Mouse (Mus musculus): ENCODE measurements around the gene 1700015F17Rik.

Gene 1700015F17Rik

GRCm38 (mm10) chr5:5423081-5423480 lies 55.9 kb downstream of the 1700015F17Rik start:
- no peak for DNase-seq

- DNase-seq, result no peak
Observed at GRCm38 (mm10) chr5:5421439-5421838, 57.5 kb downstream of the 1700015F17Rik start.

- DNase-seq, result peak; percentile 38 to 47
Observed at GRCm38 (mm10) chr5:5419992-5420455, 58.9 kb downstream of the 1700015F17Rik start, which contains the start of gene Cdk14. Gene Cdk14, minus strand, starts transcription at chr5:5420312.

GRCm38 (mm10) chr5:5419253-5419652 lies 59.7 kb downstream of the 1700015F17Rik start:
- no peak for DNase-seq

DNA sequence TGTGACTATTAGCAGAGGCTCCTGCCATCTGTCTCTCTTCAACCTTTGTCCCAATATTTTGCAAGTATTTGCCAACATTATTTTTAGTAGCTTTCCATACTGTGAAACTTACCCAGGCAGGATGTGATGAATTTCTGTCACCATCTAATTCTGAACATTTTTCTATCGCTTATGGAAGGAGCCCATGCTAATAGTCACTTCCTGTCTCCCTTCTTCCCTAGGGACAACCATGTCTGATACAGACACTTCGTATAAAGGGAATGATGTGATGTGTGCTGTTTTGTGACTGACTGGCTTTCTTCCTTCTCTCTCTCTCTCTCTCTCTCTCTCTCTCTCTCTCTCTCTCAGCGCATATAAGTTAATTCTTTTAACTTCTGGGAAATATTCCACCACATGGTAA lies 64.1 kb downstream of the 1700015F17Rik start:
- no peak for DNase-seq

DNA sequence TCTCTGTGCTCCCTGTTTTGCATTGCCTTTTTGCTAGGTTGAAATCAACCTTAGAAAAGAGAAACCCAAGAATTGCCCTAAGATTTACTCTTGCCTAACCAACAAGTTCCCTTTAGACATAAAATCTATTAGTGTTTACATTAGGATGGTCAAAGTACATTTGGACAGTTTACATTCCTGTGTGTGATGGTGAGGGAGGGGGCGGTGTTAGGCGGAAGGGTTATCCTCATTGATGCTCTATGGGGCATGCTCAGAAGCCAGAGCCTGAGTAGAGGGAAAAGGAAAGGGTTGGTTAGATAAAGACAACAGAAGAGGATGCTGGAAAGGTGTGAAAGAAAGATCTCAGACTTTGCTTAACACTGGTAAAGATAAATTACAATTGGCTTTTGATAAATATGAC lies 67.1 kb downstream of the 1700015F17Rik start:
- DNase-seq, result no peak

DNA sequence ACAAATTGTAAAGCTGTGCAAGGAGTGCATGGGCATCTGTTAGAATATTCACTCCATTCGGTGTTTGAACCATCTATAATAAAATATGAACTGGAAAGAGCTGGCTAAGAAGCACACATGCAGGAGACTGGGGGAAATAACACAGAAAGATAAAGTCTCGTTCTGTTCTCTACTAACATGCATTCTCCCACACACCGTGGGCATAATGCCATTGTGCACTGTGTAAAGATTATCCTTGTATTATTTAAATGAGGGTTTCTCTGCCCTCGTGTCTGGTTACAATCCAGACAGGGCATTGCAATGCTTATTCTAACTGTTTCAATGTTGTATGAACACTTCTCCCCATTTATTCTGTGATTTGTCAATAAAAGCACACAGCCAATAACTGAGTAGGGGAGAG lies 77.0 kb downstream of the 1700015F17Rik start:
- no peak for DNase-seq

DNA sequence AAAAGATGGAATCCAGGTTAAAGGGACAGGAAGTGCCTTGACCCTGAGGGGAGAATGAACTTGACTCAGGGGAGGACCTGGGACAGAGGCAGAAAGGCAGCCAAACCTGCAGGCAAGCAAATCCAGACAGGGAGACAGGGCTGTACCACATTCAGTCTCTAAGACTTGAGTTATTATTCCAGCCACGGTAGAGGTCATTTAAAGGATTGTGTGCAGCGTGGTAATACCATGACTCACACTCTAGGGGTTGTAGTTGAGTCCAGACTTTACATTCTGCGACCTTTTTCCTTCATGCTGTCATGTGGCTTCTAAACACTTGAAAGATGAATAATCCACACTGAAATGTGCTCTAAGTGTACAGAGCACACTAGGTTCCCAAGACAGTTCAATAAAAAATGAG lies 86.2 kb downstream of the 1700015F17Rik start:
- DNase-seq, result no peak
